In the genomic region with DNA sequence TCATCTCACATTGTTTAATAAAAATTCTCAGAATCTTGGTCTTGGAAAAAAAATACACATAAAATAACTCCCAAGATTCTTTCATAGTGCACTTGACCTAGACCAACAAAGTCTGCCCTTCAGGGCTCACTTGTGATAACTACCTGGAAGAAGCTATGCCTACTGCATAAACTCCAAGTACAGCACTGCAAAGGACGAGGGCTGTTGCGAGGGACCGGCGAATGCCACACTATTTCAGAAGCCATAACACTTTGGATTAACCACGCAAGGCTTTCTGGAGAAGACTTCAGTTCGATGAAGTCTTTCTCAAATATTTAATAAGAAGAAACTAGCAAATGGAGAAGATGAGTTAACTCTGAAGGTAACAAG, we compare ENCODE assay signal across 8 mouse cellular contexts. TPM values are rescaled to one million over a fixed set of nuclear protein-coding genes. Genes with fewer than 3 reads are reported as not detected.
DNase-seq lines count a peak whose midpoint lies in the region; ATAC-seq and TF ChIP-seq lines count a peak whose summit lies in the region.

No protein-coding gene starts in this region.

- H3K4me1 ChIP-seq in lung, postnatal 0 days (ENCODE audit: insufficient read depth, low read depth, low read length): no peaks in the 10 kb centered on the region
- peaks cover 12% of the 10 kb centered on the region for H3K4me1 ChIP-seq in erythroblast, embryonic 14.5 days (ENCODE audit: control insufficient read depth)
- no peaks in the 10 kb centered on the region for H3K4me1 ChIP-seq in limb, embryonic 11.5 days (ENCODE audit: control insufficient read depth, insufficient read depth, low read length)
- peaks cover 10% of the 10 kb centered on the region for H3K4me1 ChIP-seq in neural tube, embryonic 15.5 days

- peak overlapping the region; percentile 20; the same call in 1 of the 2 replicates for H3K27ac ChIP-seq in lung, postnatal 0 days (ENCODE audit: low read length)
- no peak overlapping the region for H3K27ac ChIP-seq in limb, embryonic 11.5 days (replicated peaks; ENCODE audit: low read depth, low read length)
- peak overlapping the region; percentile 67 for H3K27ac ChIP-seq in neural tube, embryonic 15.5 days (replicated peaks)

- peak overlapping the region; percentile 76 for H3K4me3 ChIP-seq in lung, postnatal 0 days (ENCODE audit: low read depth, low read length)
- H3K4me3 ChIP-seq in erythroblast, embryonic 14.5 days (replicated peaks): peak overlapping the region; percentile 74
- H3K4me3 ChIP-seq in limb, embryonic 11.5 days (ENCODE audit: low read depth, low read length): peak overlapping the region; percentile 12
- H3K4me3 ChIP-seq in neural tube, embryonic 15.5 days (replicated peaks): peak overlapping the region; percentile 72

- no peaks in the 10 kb centered on the region for H3K27me3 ChIP-seq in lung, postnatal 0 days (replicated peaks; ENCODE audit: insufficient read depth, low read length)
- no peaks in the 10 kb centered on the region for H3K27me3 ChIP-seq in erythroblast, embryonic 14.5 days (ENCODE audit: control insufficient read depth)
- H3K27me3 ChIP-seq in limb, embryonic 11.5 days (ENCODE audit: control insufficient read depth, insufficient read depth, low read length): no peaks in the 10 kb centered on the region
- no peaks in the 10 kb centered on the region for H3K27me3 ChIP-seq in neural tube, embryonic 15.5 days (replicated peaks)

- 33% methylated on average over 6 of the region's 6 CpGs for WGBS in lung, postnatal 0 days
- WGBS in limb, embryonic 11.5 days: 53% methylated on average over 6 of the region's 6 CpGs
- 27% methylated on average over 6 of the region's 6 CpGs for whole genome bisulfite sequencing in neural tube, embryonic 15.5 days

- no peak overlapping the region for H3K9ac ChIP-seq in lung, postnatal 0 days (replicated peaks; ENCODE audit: low read depth)
- no peak overlapping the region for H3K9ac ChIP-seq in limb, embryonic 11.5 days (ENCODE audit: low read length)
- H3K9ac ChIP-seq in neural tube, embryonic 15.5 days (replicated peaks): no peak overlapping the region

- no peak for TF ChIP-seq EP300 in lung, postnatal 0 days (IDR thresholded peaks at IDR 0.05)

- no peak for DNase-seq in lung, postnatal 0 days (ENCODE audit: low spot score)
- no peak for DNase-seq in lung, postnatal 14 days
- DNase-seq in limb, embryonic 11.5 days (ENCODE audit: low spot score): no peak
- no peak for DNase-seq in cerebellum, postnatal 4 days (ENCODE audit: low spot score in 2 of 2)
- no peak for DNase-seq in thymus, postnatal 36 days
- no peak for DNase-seq in cerebellum, postnatal 25 days

- H3K4me2 ChIP-seq in lung, postnatal 0 days (replicated peaks; ENCODE audit: low read depth, low read length): peak overlapping the region; percentile 75
- H3K4me2 ChIP-seq in limb, embryonic 11.5 days (ENCODE audit: low read depth, severe bottlenecking): peak overlapping the region; percentile 37
- peak overlapping the region; percentile 66 for H3K4me2 ChIP-seq in neural tube, embryonic 15.5 days

- no peaks in the 10 kb centered on the region for H3K36me3 ChIP-seq in lung, postnatal 0 days (ENCODE audit: insufficient read depth, low read length)
- no peaks in the 10 kb centered on the region for H3K36me3 ChIP-seq in erythroblast, embryonic 14.5 days (ENCODE audit: control insufficient read depth)
- H3K36me3 ChIP-seq in limb, embryonic 11.5 days (ENCODE audit: control insufficient read depth, insufficient read depth, low read length): no peaks in the 10 kb centered on the region
- no peaks in the 10 kb centered on the region for H3K36me3 ChIP-seq in neural tube, embryonic 15.5 days

- ATAC-seq in lung, postnatal 0 days: peak; percentile 34; the same call in 1 of the 2 replicates
- peak; percentile 24; the same call in 1 of the 2 replicates for ATAC-seq in limb, embryonic 11.5 days (ENCODE audit: insufficient number of reproducible peaks, low FRiP score, low TSS enrichment, low read depth)
- peak; percentile 53 for ATAC-seq in neural tube, embryonic 15.5 days (ENCODE audit: low FRiP score)

- no peaks in the 10 kb centered on the region for H3K9me3 ChIP-seq in lung, postnatal 0 days (ENCODE audit: low read length)
- peaks cover 3% of the 10 kb centered on the region; the same call in 1 of the 2 replicates for H3K9me3 ChIP-seq in erythroblast, embryonic 14.5 days (ENCODE audit: control insufficient read depth, low read length)
- H3K9me3 ChIP-seq in limb, embryonic 11.5 days (ENCODE audit: control insufficient read depth, low read length): no peaks in the 10 kb centered on the region
- H3K9me3 ChIP-seq in neural tube, embryonic 15.5 days (replicated peaks): no peaks in the 10 kb centered on the region

- TF ChIP-seq CTCF in lung, postnatal 0 days (IDR thresholded peaks at IDR 0.05): no peak

RNA-seq across cellular contexts. Expression of a gene that starts 0.4 kb away (rescaled TPM):
- 3.0 and 3.3 TPM in 2 replicates for polyA plus RNA-seq in lung, postnatal 0 days (2015; fragmentation: Nextera tagmentation; extraction: Ambion mirVana)
- polyA plus RNA-seq in erythroblast, embryonic 14.5 days (2012): 0.01 and 0.02 TPM in 2 replicates
- polyA plus RNA-seq in limb, embryonic 11.5 days (2014; fragmentation: Nextera tagmentation; extraction: Ambion mirVana): 7.2 and 7.4 TPM in 2 replicates
- 7.3 and 7.4 TPM in 2 replicates for polyA plus RNA-seq in neural tube, embryonic 15.5 days (2015; fragmentation: Nextera tagmentation; extraction: Ambion mirVana)

Comparison
In these comparisons a context has a peak if more than half of its experiments do, and no peak if none do; other contexts are left out.
1. H3K4me3 ChIP-seq: peak in every context shown above with its lines; median percentile 76 in lung, postnatal 0 days; 74 in erythroblast, embryonic 14.5 days; 72 in neural tube, embryonic 15.5 days; 12 in limb, embryonic 11.5 days.